Mouse (Mus musculus): ENCODE data around the gene Eri3.
A peak's percentile ranks its signal among the peaks of the same experiment; 100 is the strongest.

Gene Eri3

DNA sequence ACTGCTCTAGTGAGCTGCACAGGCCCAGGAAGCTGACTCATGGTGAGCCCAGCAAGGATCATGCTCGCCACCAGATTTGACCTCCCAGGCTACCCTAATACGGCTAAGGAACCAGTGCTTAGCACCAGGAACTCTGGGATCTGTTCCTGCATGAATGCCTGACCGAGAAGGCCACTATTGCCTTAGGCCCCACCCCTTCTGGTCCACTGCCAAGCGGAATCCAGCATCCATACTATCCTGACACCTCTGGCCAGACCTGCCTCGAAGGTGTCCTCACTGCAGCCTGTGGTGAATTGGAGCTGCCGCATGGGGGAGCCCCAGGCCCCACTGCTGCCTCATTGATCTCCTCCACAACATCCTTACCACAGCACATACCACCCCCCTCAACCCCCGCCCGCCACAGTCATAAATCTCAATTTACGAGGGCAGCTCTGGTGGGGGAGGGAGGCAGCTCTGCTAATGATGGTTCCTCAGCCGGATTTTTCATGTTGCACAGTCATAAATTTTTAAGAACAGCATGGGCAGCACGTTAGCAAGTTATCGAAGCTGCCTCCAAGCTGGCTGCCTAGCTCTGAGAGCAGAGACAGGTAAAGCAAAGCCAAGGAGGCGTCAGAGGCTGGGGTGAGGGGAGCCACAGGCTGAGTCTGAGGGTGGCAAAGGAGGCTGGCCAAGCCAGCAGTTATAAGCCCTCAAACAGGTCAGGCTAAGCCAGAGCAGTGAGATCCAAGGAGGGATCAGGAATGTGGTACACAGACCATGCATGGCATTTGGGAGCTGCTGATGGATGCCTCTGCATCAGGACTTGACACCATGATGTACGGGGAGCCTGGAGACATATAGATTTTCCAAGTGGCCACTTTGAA is 108.6 kb downstream of the Eri3 start:
- DNase-seq (ENCODE audit: low spot score) = peak; percentile 76

DNA sequence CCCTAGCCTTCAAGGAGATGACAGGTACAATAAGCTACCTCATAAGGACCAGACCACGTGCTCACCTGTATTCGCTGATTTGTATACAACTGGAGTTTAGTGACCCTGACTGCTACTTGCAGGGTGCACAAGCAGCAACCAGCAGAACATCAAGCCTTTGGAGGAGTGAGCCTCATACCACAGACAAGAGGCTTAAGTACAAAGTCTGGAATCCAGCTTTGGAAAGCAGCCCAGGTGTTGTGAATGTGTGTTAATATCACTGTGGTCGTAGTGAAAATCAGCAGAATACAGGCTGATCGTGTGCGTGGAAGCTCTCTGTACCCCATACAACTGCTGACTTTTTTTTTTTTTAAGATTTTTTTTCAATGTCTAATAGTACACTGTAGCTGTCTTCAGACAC is 109.8 kb downstream of the Eri3 start:
- DNase-seq (ENCODE audit: low spot score) = no peak

DNA sequence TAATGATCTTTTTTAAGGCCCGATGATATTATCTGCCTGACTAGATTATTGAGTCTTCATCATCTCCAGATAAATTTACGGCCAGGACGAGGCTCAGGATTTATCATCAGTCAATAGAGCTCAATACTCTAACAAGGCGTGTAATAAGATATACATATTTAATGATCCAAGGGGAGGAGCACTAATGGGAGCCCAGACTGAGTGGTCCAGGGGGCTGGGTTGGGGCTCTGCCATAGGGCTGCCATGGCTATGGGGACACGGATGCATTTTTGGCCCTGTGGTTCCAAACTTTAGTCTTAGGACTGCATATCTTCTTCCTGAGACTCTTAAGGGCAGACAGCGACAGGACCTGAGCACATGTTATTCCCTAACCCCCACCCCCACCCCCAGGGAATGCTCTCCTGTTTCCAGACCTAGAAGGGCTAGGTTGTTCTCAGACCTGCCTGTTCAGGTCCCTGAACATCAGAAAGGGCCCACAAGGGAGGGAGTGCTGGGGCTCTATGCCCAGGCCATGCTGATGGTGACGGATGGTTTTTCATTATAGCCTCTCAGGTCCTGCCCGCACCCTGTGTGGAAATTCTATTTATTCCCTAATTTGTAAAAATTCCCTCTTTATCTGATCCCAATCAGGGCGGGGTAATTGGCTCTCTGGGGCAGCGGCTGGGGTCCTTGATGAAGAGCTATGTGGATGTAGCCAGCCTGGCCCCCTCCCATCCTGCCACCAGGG is 114.4 kb downstream of the Eri3 start:
- no peak for DNase-seq (ENCODE audit: low spot score)

DNA sequence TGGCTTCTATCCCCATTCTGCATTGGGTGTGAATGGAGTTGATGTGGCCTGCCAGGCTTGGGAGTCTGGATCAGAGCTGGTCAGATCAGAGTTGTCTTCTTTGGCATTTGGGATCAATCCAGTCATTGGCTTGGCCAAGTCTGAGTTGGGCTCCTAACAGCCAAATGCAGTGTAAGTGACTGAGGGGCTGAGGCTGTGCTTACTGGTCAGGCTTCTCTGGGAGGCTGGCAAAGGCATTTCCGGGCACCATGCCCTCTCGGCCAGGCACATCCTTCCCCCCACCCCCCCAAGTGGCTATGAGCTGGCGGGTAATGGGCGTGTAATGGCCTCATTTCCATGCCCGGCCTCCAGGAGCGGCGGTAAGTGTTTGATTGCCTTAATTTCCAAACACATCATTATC is 115.4 kb downstream of the Eri3 start:
- no peak for DNase-seq (ENCODE audit: low spot score)

DNA sequence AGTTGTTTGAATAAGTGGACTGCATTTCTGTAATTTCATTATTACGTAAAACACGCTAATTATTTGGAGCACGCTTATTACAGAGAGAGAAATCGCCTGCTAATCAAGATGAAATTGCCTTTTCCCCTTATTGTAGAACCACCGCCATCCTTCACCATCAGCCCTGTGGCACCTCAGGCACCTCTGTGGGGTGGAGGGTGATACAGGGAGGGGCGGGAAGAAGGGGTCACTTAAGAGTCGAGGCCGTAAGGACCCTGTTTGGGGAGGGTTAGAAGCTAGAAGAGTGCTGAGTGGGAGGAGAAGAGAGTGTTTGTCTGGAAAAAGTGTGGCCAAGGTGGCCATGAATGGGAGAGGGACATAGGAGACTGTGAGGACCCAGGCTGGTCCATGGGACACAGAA is 115.9 kb downstream of the Eri3 start:
- DNase-seq (ENCODE audit: low spot score) = no peak

DNA sequence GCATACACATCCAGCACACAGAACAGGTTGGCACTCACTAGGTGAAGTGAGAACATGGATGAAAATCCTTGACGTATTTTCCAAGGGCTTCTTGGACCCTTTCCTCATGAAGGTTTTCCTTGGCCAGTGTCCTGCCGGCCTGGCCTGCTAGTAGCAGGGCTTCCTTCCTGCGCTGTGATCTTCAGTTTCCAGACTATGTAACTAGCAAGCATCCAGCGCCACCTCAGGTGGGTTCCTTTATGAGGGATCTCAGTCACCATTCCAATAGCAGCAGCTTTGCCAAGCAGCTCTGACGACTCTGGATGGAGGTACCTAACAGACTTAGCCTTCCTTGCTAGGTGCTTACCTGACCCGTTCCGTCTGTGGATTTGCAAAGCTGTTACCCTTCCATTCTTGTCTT is 119.7 kb downstream of the Eri3 start:
- no peak for DNase-seq (ENCODE audit: low spot score)

DNA sequence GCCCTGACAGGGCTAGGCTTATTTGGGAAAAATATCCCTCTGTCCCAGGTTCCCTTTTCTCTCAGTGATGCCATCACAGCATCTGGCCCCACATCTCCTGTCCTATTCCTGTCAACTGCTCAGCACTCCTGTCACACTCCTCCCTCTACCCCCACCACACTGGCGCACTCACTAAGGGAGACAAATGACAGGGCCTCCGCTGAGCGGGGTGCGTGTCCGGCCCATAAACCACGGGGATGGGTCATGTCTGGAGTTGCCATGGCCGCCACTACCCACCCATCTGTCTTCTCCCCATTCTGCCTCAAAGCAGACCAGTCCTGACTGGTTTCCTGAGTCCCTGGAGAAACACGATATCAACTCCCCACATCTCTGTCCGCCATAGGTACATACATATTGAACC is 121.9 kb downstream of the Eri3 start:
- no peak for DNase-seq (ENCODE audit: low spot score)

DNA sequence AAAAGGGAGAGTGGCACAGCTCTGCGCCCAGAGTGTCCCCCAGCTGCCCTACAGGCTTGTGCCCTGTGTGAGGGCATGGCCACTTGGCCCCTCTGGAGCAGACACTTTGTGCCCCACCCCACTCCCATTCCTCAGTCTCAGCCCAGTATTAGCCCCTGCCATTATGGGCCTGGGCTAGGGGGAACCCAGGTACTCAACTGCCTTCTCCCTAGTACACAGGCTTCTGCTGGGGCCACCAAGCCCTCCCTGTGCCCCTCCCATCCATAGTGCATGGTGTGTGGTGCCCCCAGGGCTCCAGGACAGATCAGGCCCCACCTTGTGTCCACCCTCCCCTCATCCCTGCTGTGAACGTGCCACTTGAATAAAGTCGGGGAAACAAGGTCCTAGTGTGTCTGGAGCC is 123.7 kb downstream of the Eri3 start:
- no peak for DNase-seq (ENCODE audit: low spot score)

DNA sequence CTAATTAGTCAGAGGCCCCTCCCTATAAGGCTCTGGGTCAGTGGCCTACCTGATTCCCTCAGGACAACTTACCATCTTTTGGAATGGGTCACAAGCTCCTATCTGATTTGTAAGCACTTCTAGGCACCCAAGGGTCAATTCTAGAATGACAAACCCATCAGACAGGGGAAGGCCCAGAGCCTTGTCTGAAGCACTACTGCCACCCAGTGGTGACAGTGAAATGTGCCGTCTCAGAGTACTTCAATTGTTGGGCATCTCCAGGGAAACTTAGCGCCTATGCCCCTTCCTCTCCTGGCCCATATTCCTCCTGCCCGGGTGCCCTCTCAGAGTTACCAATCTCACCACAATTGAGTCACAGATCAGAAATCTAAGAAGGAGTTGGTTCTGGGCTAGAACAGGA is 126.7 kb downstream of the Eri3 start:
- peak; percentile 59 for DNase-seq (ENCODE audit: low spot score)

DNA sequence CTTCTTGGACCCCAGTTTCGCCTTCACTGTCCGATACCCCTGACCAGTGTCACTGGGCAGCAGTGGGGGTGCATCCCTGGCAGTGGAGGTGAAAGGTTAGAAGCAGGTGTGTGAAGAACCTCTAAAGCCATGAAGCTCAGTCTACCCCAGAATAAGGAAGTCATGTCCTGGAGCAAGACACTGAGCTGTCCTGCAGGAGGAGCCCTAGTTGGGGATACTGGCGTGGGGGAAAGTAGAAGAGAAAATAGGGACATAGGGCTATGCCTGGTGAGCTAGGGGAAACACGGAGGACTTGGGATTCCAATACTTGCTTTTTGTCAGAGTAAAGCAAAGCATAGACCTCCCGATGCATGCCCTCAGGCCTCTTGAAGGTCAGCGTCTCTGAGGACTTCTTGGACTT is 130.8 kb downstream of the Eri3 start:
- no peak for DNase-seq (ENCODE audit: low spot score)

DNA sequence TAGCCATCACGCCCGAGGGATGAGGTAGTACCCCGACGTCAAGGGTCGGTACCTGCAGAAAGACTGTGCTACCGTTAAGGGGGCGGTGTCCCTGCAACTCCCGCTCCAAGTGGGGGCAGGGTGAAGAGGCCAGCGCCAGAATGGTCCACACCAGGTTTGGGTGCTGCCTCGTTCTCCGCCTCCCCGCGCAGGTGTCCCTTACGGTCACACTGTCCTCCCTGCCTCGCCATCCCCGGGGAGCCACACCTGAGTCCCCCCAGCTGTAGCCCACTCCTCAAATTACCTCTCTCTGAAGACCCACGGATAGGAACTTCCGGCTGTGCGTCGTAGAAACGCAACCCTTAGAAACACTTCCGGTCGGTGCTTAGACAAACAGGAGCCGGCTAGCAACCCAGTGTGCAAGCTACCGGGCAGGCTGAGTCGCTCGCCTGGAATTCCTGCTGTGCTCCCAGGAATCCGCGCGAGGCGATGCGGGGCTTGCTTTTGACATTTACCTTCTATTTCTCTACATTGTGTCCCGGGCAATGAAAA is 131.8 kb downstream of the Eri3 start, which contains the start of gene Dmap1:
TSS of gene Dmap1 (minus strand) at position 343 of the 531 bp plus-strand sequence.
- peak; percentile 84 for DNase-seq (ENCODE audit: low spot score)

DNA sequence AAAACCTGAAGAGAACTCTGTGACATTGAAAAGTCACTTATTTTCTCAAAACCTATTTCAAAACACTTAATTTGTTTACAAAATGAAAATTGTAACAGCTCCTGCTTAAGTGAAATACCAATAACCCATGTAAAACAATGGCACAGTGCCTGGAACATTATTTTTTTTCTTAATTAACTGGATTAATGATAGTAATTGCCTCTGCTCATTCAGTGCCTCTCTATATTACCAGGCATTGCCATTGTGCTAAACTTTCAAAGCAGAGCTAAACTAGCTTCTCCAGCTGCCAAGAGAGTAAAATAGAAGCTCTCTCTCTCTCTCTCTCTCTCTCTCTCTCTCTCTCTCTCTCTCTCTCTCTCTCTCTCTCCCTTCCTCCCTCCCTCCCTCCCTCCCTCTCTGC is 132.3 kb downstream of the Eri3 start:
- DNase-seq (ENCODE audit: low spot score) = no peak

DNA sequence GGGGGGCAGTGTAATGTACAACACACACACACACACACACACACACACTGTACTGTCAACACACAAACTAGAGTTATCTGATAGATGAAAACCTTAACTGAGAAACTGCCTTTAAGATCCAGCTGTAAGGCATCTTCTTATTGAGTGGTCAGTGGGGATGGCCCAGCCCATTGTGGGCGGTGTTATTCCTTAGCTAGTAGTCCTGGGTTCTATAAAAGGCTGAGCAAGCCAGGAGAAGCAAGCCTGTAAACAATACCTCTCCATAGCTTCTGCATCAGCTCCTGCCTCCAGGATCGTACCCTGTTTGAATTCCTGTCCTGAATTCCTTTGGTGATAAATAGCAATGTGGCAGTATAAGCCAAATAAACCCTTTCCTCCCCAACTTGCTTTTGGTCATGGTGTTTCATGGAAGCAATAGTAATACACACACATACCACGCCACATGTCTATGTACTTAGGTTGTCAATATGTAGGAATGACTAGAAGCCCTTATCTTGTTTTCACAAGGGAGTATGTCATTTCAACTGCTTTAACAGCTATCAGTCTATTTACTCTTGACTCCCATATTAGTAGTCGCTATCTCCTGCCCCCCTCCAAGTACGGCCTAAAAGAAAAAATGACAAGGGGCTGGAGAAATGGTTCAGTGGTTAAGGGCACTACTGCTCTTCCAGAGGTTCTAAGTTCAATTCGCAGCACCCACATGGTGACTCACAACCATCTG is 133.0 kb downstream of the Eri3 start:
- DNase-seq (ENCODE audit: low spot score) = no peak

DNA sequence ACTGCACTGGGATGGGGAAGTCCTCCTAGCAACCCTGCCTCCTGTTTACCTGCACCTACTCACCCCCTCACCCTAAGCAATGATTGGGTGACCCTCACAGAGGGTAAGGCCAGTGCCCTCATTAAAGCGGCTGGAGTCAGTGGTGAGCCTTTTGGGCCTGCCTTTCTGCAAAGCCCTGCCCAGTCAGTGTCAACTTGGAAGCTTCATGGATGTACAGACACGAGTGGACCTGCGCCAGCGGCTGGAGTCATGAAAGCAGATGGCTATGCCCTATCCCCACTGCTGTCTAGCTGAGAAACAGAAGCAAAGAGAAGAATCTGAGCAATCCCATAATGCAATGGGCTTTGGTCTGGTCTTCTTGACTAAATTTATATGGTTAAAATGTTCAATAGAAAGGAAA is 136.2 kb downstream of the Eri3 start:
- DNase-seq (ENCODE audit: low spot score) = no peak

DNA sequence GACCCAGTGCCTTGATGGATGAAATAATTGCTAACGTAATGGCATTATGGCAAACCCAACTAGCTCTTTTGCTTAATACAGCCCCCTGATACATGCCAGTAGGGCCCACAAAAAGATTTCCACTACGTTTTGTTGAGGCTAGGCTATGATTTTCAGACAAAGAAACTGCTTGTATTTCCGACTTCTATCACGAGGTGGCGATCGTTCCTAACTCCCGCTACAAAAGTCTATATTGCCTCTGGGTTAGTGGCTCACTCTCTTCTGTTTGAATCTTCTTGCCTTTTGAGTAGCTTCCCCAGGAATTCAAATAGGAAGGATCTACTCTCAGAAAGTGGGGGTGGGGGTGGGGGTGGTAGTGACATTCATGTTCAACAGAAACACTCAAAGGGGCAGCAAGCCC is 155.2 kb downstream of the Eri3 start:
- DNase-seq (ENCODE audit: low spot score) = peak; percentile 6

DNA sequence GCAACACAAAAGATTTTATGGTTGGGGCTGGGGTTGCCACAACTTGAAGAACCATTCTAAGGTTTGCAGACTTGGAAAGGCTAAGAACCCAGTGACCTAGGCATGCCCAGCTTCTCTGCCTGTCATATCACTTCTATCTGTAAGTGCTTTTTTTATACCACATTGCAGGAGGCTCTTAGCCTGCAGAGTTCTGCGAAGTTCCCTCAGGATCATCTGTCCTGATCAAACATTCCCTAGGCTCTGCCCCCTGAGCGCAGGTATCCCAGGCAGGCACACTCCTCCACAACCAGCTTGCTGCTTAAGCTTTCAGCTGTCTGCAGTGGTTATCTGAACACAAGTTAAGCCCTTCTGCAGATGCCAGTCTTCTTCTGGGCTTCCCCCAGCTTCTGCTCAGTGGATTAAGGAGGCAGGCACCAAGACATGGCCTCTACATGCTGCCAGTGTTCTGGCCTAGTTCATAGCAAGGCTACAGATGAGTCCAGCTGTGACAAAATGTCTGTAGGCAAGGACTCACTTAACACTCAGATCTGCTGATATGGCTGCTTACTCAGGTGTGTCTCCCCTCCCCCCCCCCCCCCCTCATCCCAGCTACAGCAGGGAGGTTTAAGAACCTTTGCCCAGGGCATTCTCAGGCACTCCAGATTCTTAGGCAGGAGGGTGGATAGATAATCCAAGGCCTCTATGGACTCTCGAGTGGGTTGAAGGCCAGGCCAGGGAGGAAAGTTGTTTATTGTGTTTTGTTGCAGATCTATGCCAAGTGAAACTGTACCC is 158.8 kb downstream of the Eri3 start:
- DNase-seq (ENCODE audit: low spot score) = peak; percentile 45

DNA sequence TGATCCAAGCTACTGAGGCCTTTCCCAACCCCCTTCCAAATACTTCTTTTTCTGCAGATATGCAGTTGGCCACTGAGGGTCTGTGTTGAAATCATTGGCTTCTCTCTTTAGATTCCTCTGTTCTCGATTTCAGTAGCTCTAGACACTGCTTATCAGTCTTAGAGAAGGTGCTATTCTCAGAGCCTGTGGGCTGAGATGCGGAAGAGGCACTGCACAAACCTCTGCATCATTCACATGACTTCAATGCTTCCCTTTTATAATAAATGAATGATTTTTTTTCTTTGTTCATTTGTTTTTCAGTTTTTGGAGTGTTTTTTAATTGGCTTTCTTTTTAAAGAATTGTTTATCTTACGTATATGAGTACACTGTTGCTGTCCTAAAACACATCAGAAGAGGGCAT is 162.1 kb downstream of the Eri3 start:
- DNase-seq (ENCODE audit: low spot score) = no peak

DNA sequence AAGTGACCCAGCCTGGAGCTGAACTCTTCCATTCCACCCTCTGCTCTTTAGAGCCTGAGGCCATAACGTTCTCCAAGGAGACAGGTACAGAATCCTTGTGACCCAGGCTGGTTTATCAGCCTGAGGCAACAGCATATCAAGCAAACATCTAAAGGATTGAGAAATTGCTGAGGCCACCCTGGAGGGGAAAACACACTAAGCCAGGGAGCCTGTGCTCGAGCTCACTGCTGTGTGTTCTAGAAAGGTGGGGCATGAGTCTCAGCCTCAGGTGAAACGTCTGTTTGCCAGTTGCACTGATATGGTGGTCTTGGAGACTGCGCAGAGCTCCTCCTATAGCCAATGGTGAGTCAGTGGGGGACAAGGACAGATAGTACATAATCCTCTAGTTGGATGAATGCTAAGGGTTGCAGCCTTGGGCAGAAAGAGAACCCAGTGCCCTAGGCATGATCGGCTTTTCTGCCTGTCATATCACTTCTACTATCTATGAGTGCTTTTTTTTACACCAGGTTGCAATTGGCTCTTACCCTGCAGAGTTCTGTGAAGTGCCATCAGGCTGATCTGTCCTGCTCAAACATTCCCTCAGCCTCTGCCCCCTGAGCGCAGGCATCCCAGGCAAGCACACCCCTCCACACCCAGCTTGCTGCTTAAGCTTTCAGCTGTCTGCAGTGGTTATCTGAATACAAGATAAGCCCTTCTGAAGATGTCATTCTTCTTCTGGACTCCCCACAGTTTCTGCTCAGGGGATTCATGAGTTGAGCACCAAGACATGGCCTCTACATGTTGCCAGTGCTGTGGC is 163.3 kb downstream of the Eri3 start:
- DNase-seq (ENCODE audit: low spot score) = no peak

Data from yolk sac, embryonic 10.5 days (tissue).